Mouse (Mus musculus): ENCODE results near the gene Lysmd3.

Lysmd3 gene

DNA sequence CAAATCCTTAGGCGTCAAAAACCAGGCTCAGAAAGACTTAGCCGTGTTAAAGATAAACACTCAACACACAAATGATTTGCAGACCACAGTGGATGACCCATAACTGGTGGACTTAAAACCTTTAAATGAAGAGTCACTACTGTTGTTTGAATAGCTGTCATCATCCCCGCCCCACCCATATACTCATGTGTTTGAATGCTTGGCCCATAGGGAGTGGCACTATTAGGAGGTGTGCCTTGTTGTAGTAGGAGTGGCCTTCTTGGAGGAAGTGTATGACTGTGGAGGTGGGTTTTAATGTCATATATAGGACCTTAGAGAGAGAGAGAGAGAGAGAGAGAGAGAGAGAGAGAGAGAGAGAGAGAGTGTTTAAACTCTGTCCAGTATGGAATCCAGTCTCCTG is 25.6 kb downstream of the Lysmd3 start:
- no peak for DNase-seq

DNA sequence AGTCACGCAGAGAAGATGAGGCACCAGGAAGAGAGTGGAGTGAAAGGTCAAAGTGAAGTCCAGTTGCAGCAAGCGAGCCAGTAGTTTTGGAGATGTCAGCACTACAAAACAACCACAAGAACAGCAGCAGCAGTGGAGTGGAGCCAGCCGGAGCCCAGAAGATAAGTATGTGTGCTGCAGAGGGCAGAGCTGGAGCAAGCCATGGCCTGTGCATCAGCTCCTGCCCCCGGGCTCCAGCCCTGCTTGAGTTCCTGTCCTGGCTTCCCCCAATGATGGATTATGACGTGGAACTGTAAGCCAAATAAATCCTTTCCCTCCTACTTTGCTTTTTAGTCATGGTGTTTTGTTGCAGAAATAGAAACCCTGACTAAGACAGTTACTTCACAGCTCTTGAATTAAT is 26.8 kb downstream of the Lysmd3 start:
- no peak for DNase-seq

DNA sequence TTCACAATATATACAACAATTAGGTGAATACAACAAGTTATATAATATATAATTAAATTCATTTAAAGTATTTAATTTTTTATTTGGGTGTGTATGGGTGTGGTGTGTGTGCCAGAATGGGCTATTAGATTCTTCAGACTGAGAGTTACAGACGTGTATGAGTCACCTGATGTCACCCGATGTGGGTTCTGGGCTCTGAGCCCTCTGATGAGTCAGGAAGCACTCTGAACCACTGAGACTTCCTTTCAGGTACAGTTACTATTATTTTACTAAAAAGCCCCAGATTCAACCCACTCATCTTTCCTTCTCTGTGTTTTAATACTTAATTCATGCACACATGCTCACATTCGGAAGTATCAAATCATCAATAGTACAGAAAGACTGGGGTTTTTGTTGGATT is 27.4 kb downstream of the Lysmd3 start:
- no peak for DNase-seq

DNA sequence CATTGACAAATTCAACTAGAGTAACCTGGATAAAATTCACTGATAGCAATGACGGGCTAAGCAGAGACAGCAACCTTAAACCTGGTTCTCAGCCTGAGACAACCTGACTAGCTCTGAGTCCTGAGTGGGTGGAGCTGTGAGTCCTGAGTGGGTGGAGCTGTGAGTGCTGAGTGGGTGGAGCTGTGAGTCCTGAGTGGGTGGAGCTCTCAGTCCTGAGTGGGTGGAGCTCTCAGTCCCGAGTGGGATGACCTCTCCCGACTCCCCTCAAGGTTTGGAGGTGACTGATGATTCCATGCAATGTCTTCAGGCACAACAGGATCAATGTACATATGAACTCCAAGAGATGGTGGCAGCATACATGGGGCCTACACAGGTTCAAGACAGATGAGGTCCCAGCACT is 32.1 kb downstream of the Lysmd3 start:
- no peak for DNase-seq

DNA sequence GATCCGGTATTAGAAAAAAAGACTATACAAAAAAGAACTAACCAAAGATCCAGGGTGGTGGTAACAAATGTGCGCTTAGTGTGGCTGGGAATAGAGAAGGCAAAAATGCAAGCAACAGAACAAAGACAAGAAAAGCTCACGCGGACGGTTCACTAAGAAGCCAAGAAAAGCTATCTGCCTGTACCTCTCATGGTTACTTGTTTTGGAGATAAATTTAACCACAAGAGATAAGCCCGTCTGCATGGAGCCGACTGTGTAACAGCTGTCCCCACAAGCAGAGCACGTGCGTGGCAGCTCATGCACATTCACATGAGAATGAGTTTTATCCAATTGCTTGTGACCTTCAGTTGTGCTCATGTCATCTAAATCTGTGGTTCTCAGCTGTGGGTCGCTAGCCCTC is 33.0 kb downstream of the Lysmd3 start:
- DNase-seq: no peak

DNA sequence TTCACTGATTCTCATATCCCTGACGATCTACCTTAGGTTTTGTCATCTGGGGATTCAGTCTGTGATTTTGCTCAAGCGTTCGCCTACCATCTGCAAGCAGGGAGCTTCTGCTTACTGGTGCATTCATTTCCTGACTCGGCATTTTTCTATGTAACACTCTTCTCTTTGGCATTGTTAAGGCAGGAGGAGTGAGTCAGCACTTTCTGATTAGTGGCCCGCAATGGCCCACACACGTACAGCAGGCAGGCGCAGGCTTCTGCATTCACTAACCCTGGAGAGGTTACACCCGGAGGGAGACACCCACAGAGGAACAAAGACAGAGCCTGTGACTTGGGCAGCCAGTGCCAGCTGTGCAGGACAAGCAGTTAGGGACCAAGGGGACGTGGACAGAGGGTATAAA is 34.1 kb downstream of the Lysmd3 start:
- DNase-seq: no peak

DNA sequence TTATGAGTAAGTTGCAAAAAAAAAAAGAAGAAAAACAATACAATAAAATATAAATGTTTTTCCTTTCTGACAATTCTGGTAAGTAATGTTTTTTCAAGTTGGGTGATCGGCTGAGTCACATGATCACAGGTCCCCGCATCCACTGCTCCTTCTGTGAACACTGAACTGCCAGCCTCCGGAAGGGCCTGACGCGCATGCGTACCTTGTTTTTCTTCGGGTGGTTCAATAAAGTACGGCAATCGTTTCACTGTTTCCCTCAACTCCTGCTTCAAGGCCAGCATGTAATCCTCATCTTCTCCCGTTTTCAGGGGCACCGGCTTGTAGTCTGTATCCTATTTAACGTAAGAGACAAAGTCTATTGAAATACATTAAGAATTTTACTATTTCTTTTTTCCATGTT is 37.0 kb downstream of the Lysmd3 start:
- no peak for DNase-seq

DNA sequence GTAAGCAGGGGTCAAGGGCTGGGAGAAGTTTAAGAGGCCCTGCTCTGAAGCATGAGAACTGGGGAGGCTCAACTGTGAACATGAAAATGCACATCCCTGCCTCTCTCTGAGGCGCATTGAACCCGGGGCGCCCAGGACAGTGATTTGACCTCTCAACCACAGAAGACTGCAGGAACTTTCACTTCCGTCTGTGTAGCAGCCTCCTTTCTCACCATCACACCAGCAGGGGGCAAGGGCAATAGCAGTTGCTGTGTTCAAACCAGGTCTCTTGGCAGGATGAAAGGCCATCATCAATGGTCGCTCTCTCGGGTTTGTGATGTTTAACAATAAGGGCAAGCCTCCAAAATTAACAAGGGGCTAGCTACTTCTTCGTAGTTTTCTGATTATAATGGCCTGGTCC is 45.7 kb downstream of the Lysmd3 start:
- no peak for DNase-seq

DNA sequence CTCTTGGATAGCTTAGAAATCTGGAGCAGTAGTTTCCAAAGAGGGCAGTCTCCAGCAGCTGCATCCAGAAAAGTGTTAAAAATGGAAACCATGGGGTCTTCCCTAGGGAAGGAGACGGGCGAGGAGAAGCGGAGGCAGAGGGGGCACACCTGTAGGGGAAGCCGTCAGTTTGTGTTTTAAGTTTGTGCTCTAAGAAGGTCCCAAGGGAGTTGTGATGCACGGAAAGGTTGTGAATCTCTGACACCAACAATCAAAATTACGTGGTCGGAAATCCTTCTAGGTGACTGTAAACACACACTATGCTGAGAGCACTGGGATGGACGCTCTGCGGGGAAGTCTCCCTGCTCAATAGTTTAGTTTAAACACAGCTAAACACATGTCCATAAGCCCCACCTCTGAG is 46.2 kb downstream of the Lysmd3 start:
- no peak for DNase-seq

DNA sequence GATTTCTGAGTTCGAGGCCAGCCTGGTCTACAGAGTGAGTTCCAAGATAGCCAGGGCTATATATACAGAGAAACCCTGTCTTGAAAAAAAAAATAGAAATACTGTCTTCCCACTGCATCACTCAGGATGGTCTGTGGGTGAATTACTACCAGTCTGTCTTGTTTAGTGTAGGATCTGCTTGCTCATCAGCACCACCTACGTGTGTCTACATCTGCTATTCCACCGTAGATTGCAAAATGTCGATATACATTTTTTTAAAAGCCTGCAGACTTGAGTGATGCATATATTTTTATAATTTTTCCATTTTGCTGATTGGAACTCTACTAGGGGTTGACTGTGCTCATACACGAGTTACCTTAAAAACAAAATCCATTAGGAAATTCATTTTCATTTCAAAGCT is 48.8 kb downstream of the Lysmd3 start:
- no peak for DNase-seq

DNA sequence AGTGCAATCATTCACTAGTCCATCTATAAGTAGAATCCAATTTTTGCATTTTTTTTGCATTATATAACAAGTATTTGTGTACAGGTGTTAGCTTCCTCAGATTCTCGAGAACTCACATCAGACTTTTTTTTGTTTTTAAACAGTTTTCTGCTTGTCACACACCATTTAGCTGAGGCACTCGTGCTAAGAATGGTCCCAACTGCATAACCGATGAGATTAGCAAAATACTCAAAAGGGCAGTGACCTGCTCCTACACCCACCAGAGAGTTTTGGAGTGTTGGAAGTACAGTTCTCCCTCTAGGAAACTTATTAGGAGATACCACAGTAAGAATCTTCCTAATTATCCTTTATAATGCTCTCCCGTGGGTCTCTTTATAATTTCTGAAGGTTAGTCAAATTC is 52.3 kb downstream of the Lysmd3 start:
- no peak for DNase-seq

DNA sequence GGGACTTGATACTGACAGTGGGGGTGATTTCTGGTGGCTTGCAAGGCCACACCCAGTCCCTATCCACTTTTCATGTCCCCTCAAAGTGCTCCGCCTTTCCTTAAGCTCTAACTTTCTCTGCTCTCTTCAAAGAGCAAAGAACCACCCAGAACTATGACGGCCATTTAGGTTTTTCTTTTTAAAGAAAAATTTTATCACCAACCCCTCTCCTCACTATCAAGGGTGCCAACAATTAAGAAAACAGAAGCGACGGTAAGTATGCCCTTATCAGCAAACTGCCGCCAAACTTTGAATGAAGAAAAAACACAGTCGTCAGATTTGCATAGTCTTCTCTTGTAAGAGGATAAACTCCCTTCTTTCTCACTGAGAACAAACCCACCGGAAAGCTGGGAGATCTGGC is 52.8 kb downstream of the Lysmd3 start:
- no peak for DNase-seq

DNA sequence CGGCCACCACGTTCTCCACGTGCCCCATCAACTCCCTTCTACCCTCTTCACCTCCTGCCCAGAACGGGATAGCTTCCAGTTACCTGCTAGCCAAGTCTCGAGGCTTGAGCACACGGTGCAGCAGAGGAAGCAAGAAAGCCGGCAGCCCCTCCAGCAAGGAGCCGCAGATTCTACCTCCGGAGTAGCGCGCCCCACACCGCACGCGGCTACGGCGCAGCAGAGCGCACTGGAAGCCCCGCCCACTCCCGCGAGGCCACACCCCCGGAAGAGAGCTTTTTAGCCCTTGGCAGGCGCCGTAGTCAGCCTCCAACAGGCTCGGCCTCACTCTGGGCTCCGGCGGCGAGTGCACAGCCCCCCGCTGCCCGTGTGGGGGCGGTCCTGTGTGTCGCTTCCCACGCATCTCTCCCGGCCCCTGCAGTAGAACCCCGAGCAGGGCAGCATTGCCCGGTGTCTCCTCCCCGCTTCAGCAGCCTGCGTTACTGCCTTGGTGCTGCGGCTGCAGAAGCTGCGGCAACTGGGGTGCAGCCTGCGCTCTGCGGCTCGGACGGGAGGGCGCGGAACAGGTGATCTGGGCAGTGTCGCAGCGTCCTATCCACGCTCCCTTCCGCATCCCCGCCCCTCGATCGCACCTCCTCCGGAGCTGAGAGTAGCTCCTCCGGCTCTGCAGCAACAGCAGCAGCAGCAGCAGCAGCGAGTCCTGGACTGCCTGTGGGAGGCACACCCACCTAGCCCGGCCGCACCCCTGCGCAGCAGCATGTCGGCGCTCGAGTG is 53.5 kb downstream of the Lysmd3 start, which contains the start of the genes Polr3g and Mblac2:
Polr3g (minus strand) TSS at position 239 of the 771 bp plus-strand sequence.
Mblac2 (plus strand) TSS at position 567 of the 771 bp plus-strand sequence.
- DNase-seq: peak; percentile 93 to 99

DNA sequence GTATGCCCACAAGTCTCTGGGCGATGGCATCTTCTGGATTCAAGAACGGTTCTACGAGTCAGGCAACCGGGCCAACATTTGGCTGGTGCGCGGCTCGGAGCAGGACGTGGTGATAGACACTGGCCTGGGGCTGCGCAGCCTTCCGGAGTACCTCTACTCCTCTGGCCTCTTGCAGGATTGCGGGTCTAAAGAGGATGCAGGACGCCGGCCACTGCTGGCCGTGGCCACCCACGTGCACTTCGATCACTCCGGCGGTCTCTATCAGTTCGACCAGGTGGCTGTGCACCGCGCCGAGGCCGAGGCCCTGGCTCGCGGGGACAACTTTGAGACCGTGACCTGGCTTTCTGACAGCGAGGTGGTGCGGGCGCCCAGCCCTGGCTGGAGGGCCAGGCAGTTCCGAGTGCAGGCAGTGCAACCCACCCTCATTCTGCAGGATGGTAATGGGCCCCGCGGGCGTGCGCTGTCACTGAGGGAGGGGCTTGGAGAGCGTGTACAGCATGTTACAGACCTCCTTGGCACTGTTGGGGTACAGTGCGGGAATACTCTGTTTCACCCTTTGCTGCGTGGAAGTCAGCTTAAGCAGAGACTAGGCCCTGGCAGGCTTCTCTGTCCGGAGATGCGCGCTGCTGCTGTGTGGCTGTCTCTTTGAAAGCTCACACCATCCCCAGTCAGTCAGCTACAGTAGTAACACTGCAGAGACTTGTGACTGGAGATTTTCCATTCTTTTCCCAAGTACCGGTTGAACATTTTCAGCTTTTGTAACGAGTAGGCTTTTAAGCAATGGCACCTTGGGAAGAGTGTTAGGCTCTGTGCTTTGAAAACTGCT is 54.3 kb downstream of the Lysmd3 start:
- no peak for DNase-seq

DNA sequence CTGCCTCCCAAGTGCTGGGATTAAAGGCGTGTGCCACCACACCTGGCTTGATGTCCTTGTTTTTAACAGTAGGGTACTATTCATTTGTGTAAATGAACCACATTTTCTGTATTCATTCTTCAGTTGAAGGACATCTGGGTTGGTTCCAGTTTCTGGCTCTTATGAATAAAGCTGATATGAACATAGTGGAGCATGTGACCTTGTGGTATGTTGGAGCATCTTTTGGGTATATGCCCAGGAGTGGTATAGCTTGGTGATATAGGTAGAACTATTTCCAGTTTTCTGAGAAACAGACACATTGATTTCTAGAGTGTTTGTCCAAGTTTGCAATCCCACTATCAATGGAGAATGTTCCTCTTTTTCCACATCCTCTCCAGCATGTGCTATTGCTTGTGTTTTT is 56.4 kb downstream of the Lysmd3 start:
- DNase-seq: no peak
